Mouse (Mus musculus) gastrocnemius, postnatal 14 days (tissue): ENCODE results near the gene Dagla. TPM values are rescaled to one million over a fixed set of nuclear protein-coding genes. Genes with fewer than 3 reads are reported as not detected.
A peak's percentile ranks its signal among the peaks of the same experiment; 100 is the strongest.

ENCODE experiments used
- DNase-seq: peaks from one replicate; pipeline ENCODE4 v3.0.0; 2021; ENCODE audit warnings: mixed read lengths
- intact Hi-C: fragments of 180-260 bp; cut with DNase I; formaldehyde crosslinking; loops from one replicate; pipeline ENCODE4 v1.15.1; 2025; ENCODE audit warnings: low total_unique reads
- total RNA-seq, 2 experiments: library from RNA; stranded (reverse); gene quantifications; 2 replicates each; pipeline ENCODE4 v1.2.3; 2021

Dagla gene
- total RNA-seq, 2 experiments from 2014 or later, result 6.3 to 7.3 TPM

DNA sequence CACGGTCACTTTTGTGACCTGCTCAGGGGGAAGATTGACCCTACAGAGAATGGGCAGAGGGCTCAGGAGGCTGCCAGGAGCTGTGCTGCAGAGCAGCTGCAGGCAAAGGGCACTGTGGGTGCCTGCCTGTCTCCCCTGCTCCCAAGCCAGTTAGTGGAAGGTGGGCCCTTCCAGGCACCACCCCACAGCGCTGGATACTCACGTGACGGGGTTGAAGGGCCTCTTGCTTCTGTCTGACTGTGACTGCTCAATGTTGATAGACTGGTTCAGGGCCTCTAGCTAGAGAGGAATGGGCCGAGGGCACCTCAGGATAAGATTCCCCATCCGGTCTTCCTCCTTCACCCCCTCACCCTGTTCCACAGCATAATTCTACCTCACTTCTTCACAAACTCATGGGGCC lies 85.1 kb downstream of the Dagla start:
- intact Hi-C loops, result no loop called here
- DNase-seq, result no peak

DNA sequence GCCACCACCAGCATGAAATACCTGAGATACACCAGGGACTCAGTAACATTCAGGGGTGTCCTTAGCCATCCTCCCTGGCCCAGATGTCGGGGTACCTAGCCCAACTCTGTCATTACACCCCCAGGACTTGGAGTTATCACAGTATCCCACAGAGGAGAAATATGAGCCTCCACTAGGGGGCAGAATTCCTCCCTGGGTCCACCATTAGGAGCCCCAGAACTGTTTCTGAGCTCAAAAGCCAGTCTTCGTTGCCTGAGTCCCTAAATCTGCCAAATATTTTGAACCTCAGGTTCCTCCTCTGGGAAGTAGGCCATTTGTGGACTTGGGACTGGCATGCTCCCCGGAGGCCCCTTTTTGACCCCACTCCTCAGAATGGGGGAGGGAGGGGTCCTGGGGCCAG lies 85.6 kb downstream of the Dagla start:
- intact Hi-C loops, result no loop called here
- DNase-seq, result no peak

DNA sequence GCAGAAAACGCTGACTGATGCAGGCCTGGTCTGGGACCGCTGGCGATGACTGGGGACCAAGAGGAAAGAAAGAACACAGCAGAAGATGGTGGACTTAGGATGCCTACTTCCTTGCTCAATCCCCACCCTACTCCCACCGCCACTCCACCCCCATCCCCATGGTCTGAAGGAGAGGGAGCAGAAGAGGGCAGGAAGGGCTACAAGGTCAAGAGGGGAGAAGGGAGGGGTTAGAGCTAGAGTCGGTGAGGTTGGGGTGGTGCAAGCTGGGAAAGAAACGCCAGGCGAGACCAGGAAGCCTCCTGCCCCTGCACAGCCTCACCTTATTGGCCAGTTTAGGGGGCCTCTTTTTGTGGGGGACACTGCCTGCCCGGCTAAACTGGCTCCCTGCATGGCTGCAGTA lies 88.6 kb downstream of the Dagla start:
- DNase-seq, result no peak
- intact Hi-C loops, result no loop called here

DNA sequence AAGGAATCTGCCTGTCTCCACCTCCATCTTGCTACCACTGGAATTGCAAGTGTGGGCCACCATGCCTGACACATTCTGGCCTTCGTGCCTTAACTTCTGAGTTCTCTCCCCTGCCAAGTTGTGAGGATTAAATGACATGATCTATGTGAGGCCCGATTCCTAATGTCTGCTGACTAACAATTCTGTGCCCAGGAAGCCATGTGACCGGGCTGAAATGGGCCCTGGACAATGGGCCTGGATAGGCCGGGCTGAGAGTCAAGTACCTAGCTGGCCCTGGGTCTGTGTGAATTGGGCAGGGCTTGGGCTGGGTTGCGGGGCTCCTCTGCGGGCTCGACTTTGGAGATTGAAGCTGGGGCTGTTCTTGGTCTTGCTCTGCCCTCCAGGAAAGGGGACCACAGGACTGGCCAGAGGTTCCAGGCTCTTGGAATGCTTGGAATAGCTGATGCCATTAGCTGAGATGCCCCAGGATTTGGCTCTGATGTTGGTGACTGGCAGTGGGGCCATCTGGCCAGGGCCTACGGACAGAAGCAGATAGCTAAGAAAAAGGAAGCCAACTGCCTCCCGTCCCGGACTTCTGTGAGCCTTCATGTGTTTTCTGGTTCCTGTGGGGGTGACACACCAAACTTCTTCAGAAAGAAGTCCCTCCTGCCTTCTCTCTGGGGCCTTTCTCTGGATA lies 90.7 kb downstream of the Dagla start:
- intact Hi-C loops, result no loop called here
- DNase-seq, result no peak

DNA sequence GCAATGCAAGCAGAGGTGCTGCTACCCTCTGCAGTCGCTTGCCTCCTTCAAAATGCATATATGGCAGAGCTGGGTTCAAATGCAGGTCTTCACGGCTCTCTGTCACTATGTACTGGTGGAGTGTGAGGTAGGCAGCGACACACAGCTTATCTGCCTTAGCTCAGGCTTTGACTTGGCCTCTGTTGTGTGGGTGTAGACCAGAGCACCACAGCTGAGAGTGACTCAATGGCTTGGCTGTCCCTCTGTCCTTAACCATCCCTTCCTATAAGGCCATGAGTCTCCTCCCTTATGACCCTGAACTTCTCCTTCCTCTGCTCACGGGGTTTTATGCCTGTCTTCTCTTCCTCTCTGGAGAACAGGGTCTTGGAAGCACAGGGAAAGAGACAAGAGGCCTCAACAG lies 93.8 kb downstream of the Dagla start:
- intact Hi-C loops, result no loop called here
- no peak for DNase-seq

DNA sequence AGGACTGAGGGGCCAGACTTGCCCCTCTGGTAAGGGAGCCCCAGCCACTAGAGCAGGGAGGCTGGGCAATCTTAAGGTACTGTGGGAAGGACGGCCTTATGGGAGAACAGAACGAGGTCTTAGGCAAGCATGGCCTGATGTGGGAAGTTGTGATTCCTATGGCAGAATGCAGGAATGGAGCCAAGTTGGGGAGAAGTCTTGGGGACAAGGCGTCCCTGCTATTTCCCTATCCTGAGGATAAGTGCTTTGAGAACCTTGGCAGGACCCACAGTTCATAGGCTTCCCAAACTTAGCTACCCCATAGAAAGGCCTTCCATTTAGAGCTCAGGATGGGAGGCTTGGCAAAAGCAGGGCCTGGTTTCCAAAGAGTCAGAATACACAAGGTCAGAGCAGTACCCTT lies 95.8 kb downstream of the Dagla start:
- DNase-seq, result no peak
- intact Hi-C loops, result no loop called here

DNA sequence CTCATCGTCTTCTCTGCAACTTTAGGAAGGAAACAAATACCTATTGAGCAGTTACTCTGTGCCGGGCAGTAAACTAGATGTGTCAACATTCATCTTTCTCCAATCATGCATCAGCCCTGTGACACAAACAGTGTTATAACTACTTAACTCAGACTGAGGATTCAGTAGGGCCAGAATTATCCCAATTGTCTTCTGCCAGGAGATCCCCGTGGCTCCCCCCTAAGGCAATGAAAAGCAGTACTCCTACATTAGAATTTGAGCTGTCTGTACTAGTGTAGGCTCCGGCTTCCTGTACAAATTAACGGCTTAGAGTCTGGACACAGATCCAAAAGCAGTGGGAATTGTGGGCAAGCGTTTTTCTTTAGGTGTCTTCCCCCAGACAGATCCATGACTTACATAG lies 99.6 kb downstream of the Dagla start:
- intact Hi-C loops, result no loop called here
- no peak for DNase-seq

DNA sequence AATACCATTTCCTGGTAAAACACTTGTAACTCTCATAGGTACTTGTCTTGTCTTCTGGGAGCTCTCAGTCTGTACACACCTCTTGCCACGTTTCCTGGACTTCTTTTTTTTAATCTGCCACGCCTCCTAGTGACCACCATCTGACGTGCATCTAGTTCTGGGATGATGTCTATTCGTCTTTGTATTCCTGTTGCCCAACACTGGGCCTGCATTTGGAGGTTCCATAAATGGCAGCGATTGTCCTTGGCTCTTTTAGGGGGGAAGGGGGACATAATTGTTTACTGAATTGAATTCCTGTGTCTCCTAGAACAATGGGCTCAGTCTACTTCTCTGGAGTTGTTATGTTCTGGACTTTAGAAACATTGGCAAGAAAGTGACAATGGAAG lies 100.1 kb downstream of the Dagla start:
- intact Hi-C loops, result no loop called here
- DNase-seq, result no peak

DNA sequence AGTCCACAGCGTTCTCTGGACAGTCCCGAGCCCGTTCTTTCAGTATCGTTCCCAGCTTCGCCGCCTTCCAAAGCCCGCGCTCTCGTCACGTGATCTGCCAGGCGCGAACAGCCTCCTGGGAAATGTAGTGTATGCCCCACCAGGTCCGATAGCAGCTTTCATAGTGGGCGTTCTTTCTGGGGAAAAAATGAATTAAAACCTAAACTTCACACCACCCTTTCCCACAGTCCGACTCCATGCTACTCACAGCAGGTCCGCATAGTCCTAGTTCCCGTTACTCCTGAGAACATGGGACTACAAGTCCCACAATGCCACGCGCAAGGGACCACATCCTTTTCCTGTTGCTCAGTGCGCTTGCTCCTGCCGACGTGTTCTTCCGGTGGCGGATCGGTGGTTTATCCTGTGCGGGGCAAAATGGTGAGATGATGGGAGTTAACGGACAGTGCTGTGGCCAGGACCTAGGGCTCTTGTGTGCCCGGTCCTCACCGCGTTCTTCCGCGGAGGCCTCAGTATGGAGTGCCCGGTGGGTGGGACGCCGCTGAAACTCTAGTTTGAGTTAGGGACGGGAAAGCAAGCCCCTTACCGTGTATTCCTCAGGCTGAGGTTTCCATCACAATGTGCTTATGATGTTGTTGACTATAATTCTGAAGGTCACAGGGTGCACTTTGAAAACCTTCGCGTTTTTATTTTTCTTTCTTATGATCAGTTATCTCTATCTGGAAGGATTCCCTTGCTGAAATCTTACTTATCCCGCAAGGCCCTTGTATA lies 100.6 kb downstream of the Dagla start, which contains the start of the genes Tmem258 and Fen1:
TSS of gene Tmem258 (plus strand) at position 167 of the 768 bp plus-strand sequence.
TSS of gene Fen1 (minus strand) at position 322 of the 768 bp plus-strand sequence.
- intact Hi-C loops, result no loop called here
- peak; percentile 86 for DNase-seq

DNA sequence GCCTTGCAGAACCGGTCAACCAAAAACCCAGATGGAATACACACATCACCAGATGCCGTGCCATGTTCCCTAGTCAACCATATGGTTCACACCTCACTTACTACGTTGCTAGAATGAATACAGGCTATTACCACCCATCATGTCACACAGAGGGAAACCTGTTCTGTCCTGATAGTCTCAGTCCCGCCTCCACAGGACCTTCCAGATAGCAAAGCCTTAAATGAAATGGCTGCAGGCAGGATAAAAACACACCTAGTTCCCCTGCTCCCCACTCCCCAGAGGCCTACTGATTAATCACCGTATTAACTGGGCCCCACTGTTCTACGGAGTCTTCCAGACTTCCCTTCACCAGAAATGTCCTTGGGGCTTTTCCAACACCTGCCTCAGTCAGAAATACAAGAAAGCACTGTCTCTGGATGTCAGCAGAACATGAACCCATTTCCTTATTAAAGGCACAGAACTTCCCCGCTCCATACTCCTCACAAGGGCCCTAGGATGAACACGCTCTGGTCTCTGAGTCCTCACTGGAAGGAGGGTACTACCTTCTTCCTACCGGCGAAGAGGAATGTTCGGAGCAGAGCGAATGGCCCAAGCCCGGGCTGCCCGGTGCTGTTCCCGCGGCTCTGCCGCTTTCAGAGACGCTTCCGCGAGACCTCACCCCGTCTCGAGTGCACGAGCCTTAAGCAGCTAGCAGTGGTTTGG lies 101.4 kb downstream of the Dagla start:
- DNase-seq, result no peak
- intact Hi-C loops, result no loop called here

DNA sequence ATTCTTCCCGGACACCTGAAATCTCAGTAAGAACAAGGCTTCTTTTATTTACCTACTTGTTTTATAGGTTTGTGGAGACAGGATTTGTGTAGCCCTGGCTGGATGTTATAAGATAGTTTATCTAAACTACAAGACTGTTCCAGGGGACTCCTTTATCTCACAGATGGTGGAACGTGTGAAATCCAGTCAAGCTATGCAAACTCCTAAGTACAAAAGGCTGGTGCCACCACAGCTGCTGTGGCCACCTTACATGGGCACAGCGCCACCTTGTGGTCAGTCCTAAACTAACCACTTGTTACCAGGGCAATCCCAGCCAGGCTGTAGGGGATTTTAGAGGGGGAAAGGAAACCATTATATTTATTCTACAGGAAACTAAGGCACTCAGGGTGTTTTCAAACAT lies 106.0 kb downstream of the Dagla start:
- peak; percentile 81 for DNase-seq

DNA sequence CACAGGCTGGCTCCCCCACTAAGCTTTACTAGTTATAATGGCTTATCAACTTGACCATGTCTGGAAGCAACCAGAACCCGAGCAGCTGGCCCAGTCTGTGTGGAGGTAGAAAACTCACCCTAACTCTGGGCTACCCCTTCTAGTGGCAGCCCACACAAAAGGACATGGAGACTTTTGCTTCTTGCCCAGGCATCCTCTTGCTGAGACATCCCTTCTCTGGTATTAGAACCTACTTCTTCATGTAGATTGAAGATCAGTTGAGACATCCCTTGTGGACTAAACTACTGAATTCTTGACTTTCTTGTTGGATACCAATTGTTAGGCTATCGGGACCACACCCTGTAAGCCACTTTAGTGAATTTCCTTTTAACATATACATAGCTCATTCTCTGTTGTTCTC lies 106.4 kb downstream of the Dagla start:
- no peak for DNase-seq

More for the DNA sequence above, 106.0 kb downstream of the Dagla start:
- intact Hi-C loops, result loop anchor here (5.0 to 10.0 kb wide), 4 partner anchors 94 to 274 kb away; partner anchors contain the start of genes Best1, Fads2, Fads3 and Rab3il1

DNA sequence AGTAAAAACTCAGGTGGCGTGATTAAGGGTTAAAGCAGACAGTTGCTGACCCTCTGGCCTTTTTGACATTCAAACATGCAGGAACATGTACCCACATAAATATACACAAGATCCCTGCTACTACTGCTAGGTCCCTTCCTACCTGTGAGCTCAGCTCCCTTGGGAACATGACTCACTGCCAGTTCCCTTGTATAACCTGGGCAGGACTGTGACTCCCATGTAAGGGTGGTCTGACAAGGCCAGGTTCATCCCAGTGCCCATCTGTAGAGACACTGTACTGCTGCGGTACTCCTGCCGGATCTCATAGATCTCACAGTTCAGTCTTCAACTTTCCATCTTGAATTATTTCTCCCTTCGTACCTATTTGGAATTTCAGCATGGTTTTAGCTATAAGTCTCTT lies 107.5 kb downstream of the Dagla start:
- DNase-seq, result no peak
- intact Hi-C loops, result loop anchor here (5.0 to 10.0 kb wide), 4 partner anchors 92 to 272 kb away; partner anchors contain the start of genes Best1, Fads2, Fads3 and Rab3il1

More for the DNA sequence above, 106.4 kb downstream of the Dagla start:
- intact Hi-C loops, result loop anchor here (5.0 to 10.0 kb wide), 4 partner anchors 93 to 273 kb away; partner anchors contain the start of genes Best1, Fads2, Fads3 and Rab3il1

Other genes starting within 250 kb of the Dagla start
- gene Fads2, start 203.1 kb downstream of the Dagla start, total RNA-seq, result 10 to 100 TPM in 1 of 2 experiments, 1 to 10 TPM in 1; 6.7 to 11.1 TPM
- gene Fads1, start 122.0 kb downstream of the Dagla start, total RNA-seq, result 10 to 100 TPM; 10.5 to 16.5 TPM
- 10 to 100 TPM; 92.6 to 96.5 TPM for gene Tmem258, start 100.9 kb downstream of the Dagla start, total RNA-seq
- gene Fen1, start 100.7 kb downstream of the Dagla start, total RNA-seq, result 1 to 10 TPM; 4.2 to 6.2 TPM
- gene Myrf, start 64.1 kb downstream of the Dagla start, total RNA-seq, result under 1 TPM in 1 of 2 experiments, not detected in 1; 0.08 TPM
- gene Syt7, start 84.2 kb upstream of the Dagla start, total RNA-seq, result 1 to 10 TPM; 2.5 to 2.7 TPM
- gene Lrrc10b, start 152.6 kb upstream of the Dagla start, total RNA-seq, result under 1 TPM; 0.35 to 0.49 TPM
- gene Ppp1r32, start 178.1 kb upstream of the Dagla start, total RNA-seq, result under 1 TPM; 0.38 to 0.57 TPM
- gene Cpsf7, start 220.4 kb upstream of the Dagla start, total RNA-seq, result 10 to 100 TPM; 17.0 to 21.0 TPM
- 10 to 100 TPM; 38.5 to 46.6 TPM for gene Sdhaf2, start 221.3 kb upstream of the Dagla start, total RNA-seq